Mouse (Mus musculus) heart, adult 2 months (tissue): ENCODE measurements around the gene Harbi1.

Experiments used
- EP300 ChIP-seq: fragments of 200-500 bp; IDR thresholded peaks from 2 replicates; pipeline ENCODE4 v1.6.1; 2011; ENCODE audit warnings: low read depth, low read length, control low read depth; ENCODE audit not compliant: insufficient read depth
- POLR2A ChIP-seq: fragments of 200-500 bp; IDR thresholded peaks from 2 replicates; pipeline ENCODE4 v1.6.1; 2011; ENCODE audit warnings: mild to moderate bottlenecking, low read depth, low read length, control low read depth; ENCODE audit not compliant: insufficient read depth

DNA sequence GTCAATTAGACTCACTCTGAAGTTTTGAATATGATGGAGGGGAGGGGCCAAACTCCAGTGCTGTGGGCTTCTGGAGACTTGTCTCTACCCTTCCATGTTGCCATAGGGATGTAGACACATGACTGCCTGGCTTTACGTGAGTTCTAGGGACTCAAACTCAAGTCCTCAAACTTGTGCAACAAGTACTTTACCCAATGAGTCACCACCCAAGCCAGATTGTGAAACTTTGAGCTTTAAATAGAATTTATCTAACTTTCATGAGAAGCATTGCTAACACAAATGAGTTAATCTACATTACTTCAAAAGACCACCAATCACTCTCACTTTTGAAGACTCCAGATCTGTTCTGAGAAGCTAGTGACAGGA is 14.4 kb upstream of the Harbi1 start:
- no peak for TF ChIP-seq EP300
- TF ChIP-seq POLR2A = no peak
